Mouse (Mus musculus) urinary bladder, adult 18-20 months (tissue): ENCODE data around the gene Zdhhc18.

ENCODE experiments used
- DNase-seq, 2 experiments: peaks; one replicate each; pipeline ENCODE4 v3.0.0; 2022; ENCODE audit warnings: low spot score in 2 of 2, mixed read lengths in 2 of 2

Gene Zdhhc18

GRCm38 (mm10) chr4:133631071-133631768, 18.7 kb downstream of the Zdhhc18 start:
- DNase-seq, result no peak

DNA sequence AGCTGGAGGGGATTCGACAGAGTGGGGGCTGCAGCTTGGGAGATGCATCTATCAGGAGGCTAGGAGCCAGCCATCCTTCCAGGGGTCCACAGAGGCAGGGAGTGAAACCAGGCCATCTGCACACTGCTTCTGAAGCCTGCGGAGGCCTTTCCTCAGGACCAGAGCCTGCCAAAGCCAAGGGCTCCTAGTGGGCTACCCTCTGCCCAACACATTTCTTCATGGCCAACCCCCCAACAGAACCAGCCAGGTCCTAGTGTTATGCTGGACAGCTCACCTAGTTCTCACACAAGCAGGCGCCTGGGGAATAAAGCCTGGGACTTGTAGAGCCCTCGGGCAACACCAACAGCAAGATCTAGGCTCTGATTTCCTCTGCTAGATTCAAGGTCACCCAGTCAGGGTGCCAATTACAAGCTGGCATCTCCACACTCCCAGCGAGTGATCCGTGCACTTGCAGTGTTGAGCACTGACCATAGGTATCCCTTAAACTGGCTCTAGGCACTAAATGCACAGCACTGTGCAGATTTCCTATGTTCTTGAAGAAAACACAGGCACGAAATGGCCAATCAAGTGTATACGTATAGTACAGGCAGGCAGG, 19.5 kb downstream of the Zdhhc18 start:
- no peak for DNase-seq

DNA sequence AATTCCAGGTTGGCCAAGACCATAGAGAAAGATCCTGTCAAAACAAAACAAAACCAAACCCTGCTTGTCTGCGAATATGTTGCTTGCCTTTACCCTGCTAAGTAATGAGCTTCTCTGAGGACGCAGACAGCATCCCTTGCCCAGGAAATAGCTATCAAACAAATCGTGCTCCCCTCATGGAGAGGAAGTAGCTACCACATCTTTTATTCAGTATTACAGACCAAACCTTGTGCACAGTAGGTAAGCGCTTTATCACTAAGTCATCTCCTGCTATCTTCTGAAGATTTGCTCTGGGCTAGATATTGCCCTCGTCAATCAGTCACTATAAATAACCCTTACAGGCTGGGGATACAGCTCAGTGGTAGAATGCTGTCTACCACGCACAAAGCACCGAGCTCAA, 20.8 kb downstream of the Zdhhc18 start:
- no peak for DNase-seq

GRCm38 (mm10) chr4:133628517-133628916, 21.4 kb downstream of the Zdhhc18 start:
- DNase-seq, result no peak

GRCm38 (mm10) chr4:133627039-133627438, 22.9 kb downstream of the Zdhhc18 start:
- DNase-seq, result no peak

DNA sequence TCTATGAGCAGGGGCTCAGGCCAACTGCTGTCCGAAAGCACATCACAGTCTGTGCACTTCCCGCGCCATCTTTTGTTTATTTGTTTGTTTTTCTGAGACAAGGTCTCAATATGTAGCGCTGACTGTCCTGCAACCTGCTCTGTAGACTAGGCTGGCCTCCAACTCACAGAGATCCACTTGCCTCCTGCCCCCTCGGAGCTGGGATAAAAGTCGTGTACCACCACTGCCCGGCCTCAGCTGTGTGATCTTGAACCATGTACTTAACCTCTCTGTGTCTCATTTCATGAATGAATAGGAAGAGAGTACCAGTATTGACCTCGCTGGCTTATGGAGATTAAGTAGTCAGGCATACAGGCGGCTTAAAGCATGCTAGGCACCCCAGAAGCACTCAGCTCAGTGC, 23.3 kb downstream of the Zdhhc18 start:
- DNase-seq, result no peak

DNA sequence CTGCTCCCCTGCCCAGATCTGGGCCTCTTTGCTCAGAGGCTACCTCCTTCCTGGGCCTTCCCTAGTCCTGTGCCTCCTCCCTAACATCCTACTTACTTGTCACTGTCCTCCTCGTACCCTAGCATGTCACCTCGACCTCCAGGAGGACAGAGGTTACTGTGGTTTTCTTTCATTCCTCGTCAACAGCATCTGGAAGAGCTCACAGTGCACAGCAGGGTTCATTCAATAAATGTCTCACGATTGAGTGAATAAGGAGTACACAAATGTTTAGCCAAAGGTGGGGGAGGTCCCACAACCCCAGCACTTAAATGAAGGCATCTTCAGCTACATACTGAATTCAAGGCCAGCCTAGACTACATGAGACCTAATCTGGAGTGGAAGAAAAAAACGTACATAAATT, 23.7 kb downstream of the Zdhhc18 start:
- DNase-seq, result no peak

DNA sequence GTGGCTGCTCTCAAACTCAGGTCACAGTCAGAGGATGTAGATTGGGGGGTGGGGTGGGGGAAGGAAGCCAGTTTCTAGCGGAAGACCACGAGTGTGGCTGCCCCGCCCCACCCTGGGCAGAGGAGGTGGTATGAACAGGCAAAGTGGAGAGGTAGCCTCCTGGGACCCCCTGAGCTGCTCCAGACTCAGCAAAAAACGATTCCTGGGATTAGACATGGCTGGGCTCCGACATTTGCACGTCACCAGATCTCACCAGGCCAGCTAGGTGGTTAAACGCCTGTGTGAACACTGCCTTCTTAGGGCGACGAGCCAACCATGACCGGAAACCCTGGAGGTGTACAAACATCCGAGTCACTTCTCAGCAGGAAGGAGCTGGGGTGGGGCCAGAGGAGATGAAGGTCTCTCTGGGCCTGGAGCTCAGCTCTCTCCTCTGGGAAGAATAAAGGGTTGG, 24.3 kb downstream of the Zdhhc18 start:
- DNase-seq, result no peak

DNA sequence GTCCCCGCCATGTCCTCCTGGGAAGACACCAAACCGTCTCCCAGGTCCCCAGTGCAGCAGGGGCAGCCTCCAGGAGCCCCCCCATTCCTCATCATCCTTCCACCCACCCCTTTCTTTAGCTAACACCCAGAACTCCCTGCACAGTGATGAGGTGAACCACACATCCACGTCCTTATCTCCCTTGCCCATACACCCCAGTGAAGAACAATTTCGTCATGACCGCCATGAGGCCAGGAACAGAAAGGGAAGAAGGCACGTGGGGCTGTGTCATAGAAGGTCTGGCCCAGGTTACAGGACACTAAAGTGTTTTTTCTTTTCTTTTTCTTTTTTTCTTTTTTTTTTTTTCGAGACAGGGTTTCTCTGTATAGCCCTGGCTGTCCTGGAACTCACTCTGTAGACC, 25.1 kb downstream of the Zdhhc18 start:
- no peak for DNase-seq

- DNase-seq, result no peak
Observed at GRCm38 (mm10) chr4:133622161-133622695, 27.7 kb downstream of the Zdhhc18 start.

DNA sequence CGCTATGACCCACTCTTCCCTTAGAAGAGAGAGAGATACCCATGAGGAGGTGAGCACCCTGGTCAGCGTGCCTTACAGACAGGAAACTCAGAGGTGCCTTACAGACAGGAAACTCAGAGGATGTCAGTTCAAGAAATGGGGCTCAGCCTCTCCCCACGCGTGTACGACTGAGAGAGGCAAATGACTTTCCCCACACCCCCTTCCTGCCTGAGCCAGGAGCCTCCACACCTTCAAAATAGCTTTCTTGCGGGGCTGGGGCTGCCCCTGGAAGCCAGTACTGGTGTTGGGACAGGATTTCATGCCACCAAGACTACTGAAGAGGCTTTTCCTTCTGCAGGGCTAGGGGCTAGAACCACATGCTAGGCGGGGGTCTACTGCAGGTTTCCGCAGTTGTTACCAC, 29.3 kb downstream of the Zdhhc18 start:
- DNase-seq, result no peak

GRCm38 (mm10) chr4:133619473-133620136, 30.3 kb downstream of the Zdhhc18 start:
- DNase-seq, result no peak

DNA sequence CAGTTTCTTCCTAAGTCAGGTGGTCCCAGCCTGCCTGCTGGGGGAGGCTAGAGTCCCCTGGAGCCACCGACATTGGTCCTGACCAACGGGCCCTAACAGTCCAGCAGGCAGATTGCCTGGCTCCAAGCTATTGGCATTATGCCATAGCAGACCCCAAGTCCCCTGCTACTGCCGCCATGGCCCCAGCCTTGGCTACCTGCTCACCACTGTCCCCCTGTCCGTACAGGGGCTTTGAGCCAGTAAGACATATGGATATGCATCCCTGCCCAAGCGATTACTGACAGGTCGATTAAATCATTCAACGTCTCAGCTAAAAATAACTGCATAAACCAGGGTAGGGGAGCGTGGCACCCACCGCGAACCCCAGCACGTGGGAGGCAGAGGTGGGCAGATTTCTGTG, 32.0 kb downstream of the Zdhhc18 start:
- no peak for DNase-seq

GRCm38 (mm10) chr4:133615416-133615815, 34.5 kb downstream of the Zdhhc18 start:
- no peak for DNase-seq

- DNase-seq, result no peak
Observed at GRCm38 (mm10) chr4:133614274-133614761, 35.6 kb downstream of the Zdhhc18 start.

DNA sequence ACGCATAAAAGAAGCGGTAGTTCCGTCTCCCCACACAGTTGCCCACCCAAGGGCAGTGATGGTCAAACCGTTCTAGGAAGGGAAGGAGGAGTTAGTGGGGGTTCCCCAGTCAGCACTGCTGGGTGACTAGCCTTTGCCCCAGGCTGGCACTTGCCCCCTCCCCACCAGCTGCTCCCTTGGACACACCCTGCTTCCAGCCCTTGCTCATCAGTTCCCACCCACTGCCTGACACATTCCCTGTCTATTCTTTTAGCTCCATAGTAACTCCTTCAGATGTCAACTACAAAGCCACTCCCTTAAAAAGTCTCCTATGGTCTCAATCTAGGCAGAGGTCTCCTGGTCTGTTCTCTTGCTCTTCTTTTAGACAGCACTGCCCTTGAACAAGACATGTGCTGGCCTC, 36.1 kb downstream of the Zdhhc18 start:
- no peak for DNase-seq

GRCm38 (mm10) chr4:133613026-133613425, 36.9 kb downstream of the Zdhhc18 start:
- DNase-seq, result no peak

DNA sequence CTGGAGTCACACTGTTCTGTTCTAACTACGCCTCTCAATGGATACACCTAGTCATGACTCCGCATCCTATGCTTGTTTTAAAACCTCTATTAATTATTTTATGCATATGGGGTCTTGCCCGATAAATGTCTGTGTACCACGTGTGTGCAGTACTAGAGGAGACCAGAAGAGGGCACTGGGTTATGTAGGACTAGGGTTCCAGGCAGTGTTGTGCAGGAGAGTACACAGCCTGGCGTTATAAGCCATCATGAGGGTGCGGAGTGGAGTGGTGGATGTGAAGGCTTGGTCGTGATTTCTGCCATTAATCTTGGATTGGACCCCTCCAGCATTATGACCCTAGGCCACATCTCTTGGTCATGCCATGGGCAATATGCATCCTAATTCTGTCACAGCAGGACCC, 37.5 kb downstream of the Zdhhc18 start:
- DNase-seq, result no peak

GRCm38 (mm10) chr4:133611815-133612214, 38.1 kb downstream of the Zdhhc18 start:
- no peak for DNase-seq

- DNase-seq, result peak; percentile 73 to 84
Observed at GRCm38 (mm10) chr4:133609719-133610118, 40.2 kb downstream of the Zdhhc18 start.

- peak; percentile 58 to 63 for DNase-seq
Observed at GRCm38 (mm10) chr4:133607284-133607683, 42.7 kb downstream of the Zdhhc18 start.

DNA sequence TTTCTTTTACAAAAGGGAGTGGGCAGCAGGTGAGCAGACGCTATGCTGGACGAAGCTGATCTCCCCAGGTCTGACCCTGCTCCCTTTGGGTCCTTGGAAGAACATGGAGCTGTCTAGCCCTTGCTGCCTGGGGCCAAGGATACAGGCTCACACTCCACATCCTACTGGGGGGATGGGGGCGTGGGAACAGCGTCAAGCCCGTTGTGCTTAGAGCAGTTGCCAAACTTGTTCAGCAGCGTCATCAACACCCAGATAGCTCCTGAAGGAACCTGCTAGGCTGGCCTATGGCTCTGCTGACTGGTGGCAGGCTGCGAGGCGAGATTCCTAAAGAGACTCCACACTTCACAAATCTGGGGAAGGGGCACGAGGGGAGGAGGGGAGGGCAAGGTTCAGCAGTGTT, 44.6 kb downstream of the Zdhhc18 start:
- DNase-seq, result peak; percentile 54 to 73

DNA sequence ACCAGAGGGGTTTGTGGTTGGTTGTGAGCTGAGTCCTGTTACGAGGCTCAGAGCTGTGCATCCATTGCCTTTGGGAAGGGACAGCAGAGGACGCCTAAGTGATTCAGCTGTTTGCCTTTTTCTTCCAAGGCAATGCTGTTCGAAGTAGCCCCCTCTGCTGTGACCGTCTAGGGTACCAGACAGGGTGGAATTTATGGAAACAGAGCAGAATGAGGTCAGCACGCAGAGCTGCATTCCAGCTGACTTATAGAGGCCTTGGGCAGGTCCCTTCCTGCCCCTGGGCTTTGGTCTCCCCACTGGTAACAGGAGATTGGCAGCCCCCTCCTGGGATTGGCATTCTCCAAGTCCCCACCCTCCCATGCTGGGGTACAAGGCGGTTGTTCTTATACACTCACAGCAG, 45.1 kb downstream of the Zdhhc18 start:
- DNase-seq, result peak in 1 of 2 experiments; percentile 39
